Mouse (Mus musculus): ENCODE data around the gene Zfc3h1.

Gene Zfc3h1

DNA sequence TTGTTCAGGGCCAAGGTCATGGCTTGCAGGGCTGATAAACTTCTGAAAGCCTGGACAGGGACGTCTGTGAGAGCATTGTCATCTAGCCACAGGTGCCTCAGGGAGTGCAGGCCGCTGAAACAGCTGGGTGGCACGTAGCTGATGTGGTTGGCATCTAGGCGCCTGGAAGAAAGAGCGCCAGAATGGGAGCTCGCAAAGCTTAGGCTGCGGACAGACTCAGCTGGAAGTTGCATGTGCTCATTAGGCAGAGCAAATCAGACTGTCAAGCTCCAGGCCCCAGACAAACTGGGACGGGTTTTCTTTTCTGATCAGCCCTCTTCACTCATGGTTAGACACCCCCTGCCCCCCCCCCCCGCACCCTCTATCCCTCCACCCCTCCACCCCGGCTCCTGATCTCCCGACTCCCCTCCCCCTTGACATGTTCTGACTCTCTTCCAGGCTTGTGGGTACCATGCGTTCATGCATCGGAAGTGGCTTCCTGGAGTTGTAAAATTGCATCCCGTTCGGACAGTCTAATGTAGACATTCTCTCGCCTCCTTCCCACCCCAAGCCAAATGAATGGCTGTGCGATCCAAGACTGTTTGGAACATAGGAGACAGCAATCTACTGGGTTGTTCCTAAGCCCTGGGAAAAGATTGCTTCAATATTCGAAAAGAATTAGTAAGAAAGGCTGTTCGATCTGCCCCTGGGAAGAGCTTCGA is 93.8 kb downstream of the Zfc3h1 start:
- DNase-seq (ENCODE audit: low spot score) = no peak
